Mouse (Mus musculus): ENCODE results near the gene Dock10.

Dock10 gene

DNA sequence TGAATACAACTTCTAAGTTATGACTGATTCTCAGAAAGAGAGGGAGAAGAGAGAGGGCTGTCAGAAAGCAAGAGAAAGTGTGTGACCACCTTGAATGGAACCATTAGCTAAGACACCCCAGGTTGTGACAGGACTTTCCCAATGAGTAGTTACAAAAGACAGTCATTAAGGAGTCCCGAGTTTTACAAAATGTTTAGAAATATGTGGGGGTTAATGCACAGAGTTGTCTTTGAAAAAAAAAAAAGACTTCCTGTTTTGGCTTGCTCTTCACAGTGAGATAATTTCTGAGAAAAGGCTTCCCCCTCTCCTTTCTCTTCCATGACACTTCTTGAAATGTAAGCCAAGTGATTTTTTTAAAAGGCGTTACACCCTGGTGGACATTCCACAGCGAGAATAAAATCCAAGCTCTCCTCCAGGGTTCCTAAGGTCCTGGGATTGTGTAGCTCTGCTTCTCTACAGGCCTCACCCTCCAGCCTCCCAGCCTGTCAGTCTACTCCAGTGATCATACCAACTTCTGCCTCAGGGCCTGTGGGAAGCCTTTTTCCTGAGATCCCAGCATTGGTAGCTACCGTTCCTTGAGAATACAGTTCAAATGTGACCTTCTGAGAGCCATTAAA, 144.8 kb downstream of the Dock10 start:
- DNase-seq (ENCODE audit: low spot score in 2 of 2): no peak

GRCm38 (mm10) chr1:80607546-80607945, 150.8 kb downstream of the Dock10 start:
- DNase-seq (ENCODE audit: low spot score in 2 of 2): no peak

DNA sequence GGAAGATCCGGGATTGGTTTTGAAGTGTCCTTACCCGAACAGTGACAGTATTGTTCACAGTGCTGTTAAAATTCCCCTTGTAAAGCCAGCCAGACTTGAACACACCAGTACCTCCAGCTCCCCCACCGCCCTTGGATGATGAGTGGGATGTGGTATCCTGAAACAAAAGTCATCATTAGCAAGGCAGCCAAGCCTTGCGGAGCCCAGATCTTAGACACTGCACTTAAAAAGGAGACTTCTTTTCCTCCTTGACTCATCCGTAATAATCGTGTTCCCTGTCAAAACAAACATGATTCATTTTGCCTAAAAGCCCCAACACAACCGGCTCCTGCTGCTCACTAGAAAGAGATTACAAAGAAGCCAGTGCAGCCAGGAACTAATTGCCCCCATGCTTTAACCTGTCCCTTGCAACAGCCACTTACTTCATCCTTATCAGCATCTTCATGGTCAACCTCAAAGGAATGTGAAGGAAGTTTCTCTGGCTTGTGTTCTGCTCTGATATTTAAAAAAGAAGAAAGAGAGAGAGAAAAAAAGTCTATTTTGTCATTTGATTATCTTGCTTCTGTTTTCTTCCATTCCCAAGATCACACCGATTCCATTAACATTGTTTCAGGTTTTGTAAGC, 152.1 kb downstream of the Dock10 start:
- DNase-seq (ENCODE audit: low spot score in 2 of 2): no peak

DNA sequence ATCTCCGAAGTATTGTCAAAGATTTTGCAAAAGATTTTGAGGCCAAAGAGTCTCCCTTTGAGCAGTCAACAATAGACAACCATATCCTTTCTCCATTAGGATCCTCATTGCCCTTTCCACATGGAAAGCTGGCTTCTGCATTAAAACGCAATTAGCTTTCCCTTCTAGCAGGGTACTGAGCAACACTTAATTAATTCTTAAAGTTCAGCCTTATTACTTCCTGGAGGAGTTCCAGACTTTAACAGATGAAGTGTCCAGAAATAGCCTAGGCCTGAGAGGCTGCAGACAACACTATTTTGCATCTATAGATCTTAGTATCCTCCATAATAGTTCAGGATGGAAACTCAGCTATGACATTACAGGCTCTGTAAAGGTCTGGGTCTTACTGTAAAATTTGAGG, 154.0 kb downstream of the Dock10 start:
- DNase-seq (ENCODE audit: low spot score in 2 of 2): no peak

- DNase-seq (ENCODE audit: low spot score in 2 of 2): no peak
Measured at GRCm38 (mm10) chr1:80603081-80603480, 155.2 kb downstream of the Dock10 start.

DNA sequence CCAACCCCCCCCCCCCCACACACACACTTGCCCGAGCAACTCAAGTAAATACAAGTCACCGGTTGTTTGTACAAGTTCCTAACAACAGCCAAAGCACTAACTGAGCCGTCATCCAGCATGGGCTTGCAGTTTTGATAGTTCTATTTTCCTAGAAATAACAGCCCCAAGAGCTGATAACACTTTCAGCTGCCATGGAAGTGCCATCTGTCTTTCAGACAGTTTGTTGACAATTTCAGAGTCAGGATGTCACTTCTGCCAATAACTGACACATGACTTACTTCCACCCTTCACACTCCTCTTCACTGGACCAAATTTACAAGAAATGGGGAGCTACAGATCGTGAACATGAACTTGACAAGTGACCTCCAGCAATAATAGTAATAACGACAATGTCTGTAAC, 175.0 kb downstream of the Dock10 start:
- no peak for DNase-seq (ENCODE audit: low spot score in 2 of 2)

- DNase-seq (ENCODE audit: low spot score in 2 of 2): peak in 1 of 2 experiments; percentile 27
Measured at GRCm38 (mm10) chr1:80582186-80582585, 176.1 kb downstream of the Dock10 start.

DNA sequence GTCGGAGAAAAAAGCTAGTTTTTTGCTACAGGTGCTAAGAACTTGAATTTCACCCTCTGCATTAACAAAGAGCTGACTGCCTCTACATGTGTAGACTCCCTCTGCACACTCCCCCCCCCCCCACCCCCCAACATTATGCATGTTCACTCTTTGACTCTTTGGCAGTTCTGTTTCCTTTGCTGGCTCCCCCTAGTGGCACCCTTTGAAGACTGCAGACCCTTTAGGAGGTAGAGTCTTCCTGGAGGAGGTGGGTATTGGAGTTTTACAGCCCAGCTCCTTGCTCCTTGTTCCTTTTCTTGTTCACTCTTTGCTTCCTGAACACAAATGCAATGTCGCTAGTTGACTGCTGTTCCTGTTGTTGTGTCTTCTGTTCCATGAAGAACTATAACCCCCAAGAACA, 181.4 kb downstream of the Dock10 start:
- no peak for DNase-seq (ENCODE audit: low spot score in 2 of 2)

DNA sequence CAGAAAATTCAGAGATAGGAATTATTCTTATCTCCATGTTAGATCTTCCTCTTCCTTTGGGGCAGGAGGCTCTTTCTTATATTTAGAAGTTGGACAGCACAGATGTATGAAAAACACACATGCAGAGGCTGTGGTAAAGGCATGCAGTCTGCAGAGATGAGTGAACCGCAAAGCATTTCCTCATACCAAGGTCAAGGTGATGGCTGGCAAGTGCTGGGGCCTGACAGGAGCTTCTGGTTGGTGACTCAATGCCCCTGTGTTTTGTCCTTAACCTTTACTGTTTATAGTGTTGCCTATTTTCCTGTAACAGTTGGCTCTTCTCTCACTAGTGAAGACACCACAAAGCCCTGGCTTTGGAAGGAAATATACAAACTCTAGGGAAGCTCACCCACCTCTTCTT, 201.9 kb downstream of the Dock10 start:
- DNase-seq (ENCODE audit: low spot score in 2 of 2): no peak

- no peak for DNase-seq (ENCODE audit: low spot score in 2 of 2)
Measured at GRCm38 (mm10) chr1:80541522-80541921, 216.8 kb downstream of the Dock10 start.

GRCm38 (mm10) chr1:80522197-80522596, 236.1 kb downstream of the Dock10 start:
- DNase-seq (ENCODE audit: low spot score in 2 of 2): no peak

DNA sequence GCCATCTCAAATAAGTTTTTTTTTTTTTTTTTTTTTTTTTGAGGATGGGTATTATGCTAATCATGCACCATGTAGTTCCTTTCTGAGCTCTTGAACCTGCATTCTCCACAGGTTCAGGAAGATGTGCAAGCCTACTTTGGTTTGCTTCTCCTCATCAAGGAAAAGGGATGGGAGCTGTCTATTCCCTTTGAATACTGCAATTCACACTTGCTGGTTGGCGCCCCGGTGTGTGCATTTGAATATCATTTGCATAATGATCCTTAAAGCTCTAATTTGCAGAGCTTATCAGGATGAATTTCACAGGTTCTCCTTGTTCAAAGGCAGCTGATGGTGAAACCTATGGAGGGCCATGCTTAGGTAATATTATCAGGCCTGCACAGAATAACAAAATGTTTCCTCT, 237.9 kb downstream of the Dock10 start:
- no peak for DNase-seq (ENCODE audit: low spot score in 2 of 2)

- peak in 1 of 2 experiments; percentile 37 for DNase-seq (ENCODE audit: low spot score in 2 of 2)
Measured at GRCm38 (mm10) chr1:80519893-80520292, 238.4 kb downstream of the Dock10 start.

- no peak for DNase-seq (ENCODE audit: low spot score in 2 of 2)
Measured at GRCm38 (mm10) chr1:80515836-80516235, 242.5 kb downstream of the Dock10 start.

DNA sequence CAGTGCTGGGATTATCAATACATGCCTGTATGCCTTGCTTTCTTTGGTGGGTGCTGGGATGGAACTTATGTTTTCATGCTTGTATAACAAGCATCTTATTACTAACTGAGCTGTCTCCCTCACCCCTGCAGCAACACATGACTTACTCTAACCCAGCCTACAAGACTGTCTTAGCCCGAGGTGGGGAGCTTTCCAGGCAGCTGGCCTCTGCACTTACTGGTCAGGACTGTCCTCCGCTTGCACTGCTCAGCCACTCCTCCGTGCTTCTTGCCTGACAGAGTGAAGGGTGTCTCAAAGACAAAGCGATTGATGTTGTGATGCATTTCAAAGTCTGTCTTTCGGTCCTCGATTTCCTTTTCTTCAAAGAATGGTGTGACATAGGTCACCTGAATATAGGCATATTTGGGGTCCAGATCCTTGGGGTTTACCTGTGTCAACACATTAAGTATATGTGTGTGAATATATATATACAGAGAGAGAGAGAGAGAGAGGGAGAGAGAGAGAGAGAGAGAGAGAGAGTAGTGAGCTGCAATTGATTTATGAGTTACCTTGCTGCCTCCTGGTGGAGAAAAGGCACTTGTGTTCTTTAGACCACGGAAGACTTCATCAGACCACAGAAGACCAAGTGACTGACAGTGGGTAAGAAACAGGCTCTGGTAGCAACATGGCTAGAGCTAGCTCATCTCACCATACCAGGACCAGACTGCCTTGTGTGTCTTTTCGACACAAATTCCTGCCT, 245.9 kb downstream of the Dock10 start:
- DNase-seq (ENCODE audit: low spot score in 2 of 2): peak; percentile 37 to 45

DNA sequence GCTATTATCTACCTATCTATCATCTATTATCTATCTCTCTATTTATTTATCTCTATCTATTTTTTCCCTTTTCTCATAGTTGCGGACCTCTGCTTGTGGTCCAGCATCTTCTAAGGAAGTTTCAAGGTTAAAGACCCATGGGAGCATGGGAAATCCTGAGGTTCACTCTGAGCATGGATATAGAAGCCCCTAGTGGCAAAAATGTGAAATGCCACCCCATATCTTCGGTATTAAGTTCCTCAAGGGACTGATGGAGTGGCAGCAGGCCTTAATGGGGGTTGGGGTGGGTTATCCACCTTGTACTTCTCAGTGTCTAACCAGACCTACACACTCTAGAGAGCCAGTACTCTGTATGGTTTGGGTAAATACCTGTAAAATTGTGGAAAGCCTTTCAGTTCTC, 253.6 kb downstream of the Dock10 start:
- DNase-seq (ENCODE audit: low spot score in 2 of 2): no peak

DNA sequence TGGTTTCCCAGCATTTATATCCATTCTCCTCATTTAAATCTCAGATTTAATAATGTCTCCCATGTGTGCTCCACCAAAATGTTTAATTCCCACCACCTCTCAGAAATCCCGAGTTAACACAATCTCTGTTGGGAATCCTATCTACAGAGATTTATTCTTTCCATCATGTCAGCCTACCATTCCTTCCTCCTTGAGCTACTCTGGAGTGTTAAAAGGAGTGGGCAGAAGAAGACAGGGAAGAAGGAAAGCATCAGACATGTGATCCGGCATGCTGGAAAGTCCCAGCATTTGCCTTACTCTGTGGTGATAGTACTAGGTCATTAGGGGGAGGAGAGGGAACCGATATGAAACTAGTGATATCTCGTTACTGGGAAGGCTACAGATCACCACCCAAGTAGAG, 254.2 kb downstream of the Dock10 start:
- no peak for DNase-seq (ENCODE audit: low spot score in 2 of 2)

GRCm38 (mm10) chr1:80502456-80503165, 255.7 kb downstream of the Dock10 start:
- no peak for DNase-seq (ENCODE audit: low spot score in 2 of 2)

- no peak for DNase-seq (ENCODE audit: low spot score in 2 of 2)
Measured at GRCm38 (mm10) chr1:80499264-80499663, 259.1 kb downstream of the Dock10 start.

GRCm38 (mm10) chr1:80496360-80496759, 262.0 kb downstream of the Dock10 start:
- DNase-seq (ENCODE audit: low spot score in 2 of 2): no peak

GRCm38 (mm10) chr1:80483419-80483818, 274.9 kb downstream of the Dock10 start:
- DNase-seq (ENCODE audit: low spot score in 2 of 2): no peak

DNA sequence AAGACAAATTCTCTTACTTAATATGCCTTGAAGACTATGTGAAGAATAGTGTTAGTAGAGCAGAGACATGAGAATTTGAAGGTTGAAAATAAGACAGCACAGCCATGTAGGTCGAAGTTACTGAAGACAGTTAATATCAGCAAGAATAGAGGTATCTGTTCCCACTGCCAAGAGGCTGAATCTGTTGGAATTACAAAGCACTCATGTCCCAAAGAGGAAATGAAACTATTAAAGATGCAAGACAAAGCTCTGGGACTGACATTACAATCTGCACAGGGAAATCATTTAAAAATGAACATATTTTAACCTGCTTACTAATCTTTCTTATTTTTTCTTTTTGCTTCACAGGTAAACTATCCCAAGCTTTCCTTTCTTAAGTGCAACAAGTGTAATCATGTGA, 283.4 kb downstream of the Dock10 start:
- DNase-seq (ENCODE audit: low spot score in 2 of 2): no peak

All from right cerebral cortex, postnatal 10 days (tissue).